Mouse (Mus musculus) embryonic facial prominence, embryonic 13.5 days (tissue): Measurements from ENCODE around the gene Prkcb. TPM values are rescaled to one million over a fixed set of nuclear protein-coding genes. Genes with fewer than 3 reads are reported as not detected.

ENCODE experiments used
- ATAC-seq: fragments of 200-750 bp; cut with Nextera tagmentation; 2 replicates; pipeline ENCODE4 v1.8.0; 2017; ENCODE audit warnings: low read depth; ENCODE audit not compliant: insufficient number of reproducible peaks, insufficient read depth, low FRiP score, low TSS enrichment
- H3K27ac ChIP-seq: fragments of 300-500 bp; sonication (generic); 2 replicates; pipeline ENCODE4 v1.5.1; 2015; ENCODE audit warnings: moderate library complexity, mild to moderate bottlenecking, inconsistent platforms
- H3K27me3 ChIP-seq: fragments of 300-500 bp; sonication (generic); 2 replicates; pipeline ENCODE4 v1.6.1; 2015; ENCODE audit warnings: mild to moderate bottlenecking, inconsistent platforms
- H3K36me3 ChIP-seq: fragments of 300-500 bp; sonication (generic); 2 replicates; pipeline ENCODE4 v1.6.1; 2015; ENCODE audit warnings: mild to moderate bottlenecking, inconsistent platforms
- H3K4me1 ChIP-seq: fragments of 300-500 bp; sonication (generic); 2 replicates; pipeline ENCODE4 v1.6.1; 2015; ENCODE audit warnings: inconsistent platforms
- H3K4me2 ChIP-seq: fragments of 300-500 bp; sonication (generic); 2 replicates; pipeline ENCODE4 v1.6.1; 2015; ENCODE audit warnings: moderate library complexity, mild to moderate bottlenecking, inconsistent platforms
- H3K4me3 ChIP-seq: fragments of 300-500 bp; sonication (generic); 2 replicates; pipeline ENCODE4 v1.5.1; 2015; ENCODE audit warnings: mild to moderate bottlenecking, inconsistent platforms
- H3K9ac ChIP-seq: fragments of 300-500 bp; sonication (generic); 2 replicates; pipeline ENCODE4 v1.6.1; 2015; ENCODE audit warnings: mild to moderate bottlenecking, inconsistent platforms
- H3K9me3 ChIP-seq: fragments of 300-500 bp; sonication (generic); 2 replicates; pipeline ENCODE4 v1.6.1; 2016; ENCODE audit warnings: inconsistent platforms
- WGBS: fragments of 180-500 bp; shearing (Covaris S2); methylation state at CpG from one replicate; pipeline ENCODE4 v1.1.7; 2015; ENCODE audit warnings: mixed read lengths; 5-methylcytosine and 5-hydroxymethylcytosine counted together
- polyA plus RNA-seq: library from polyadenylated mRNA; unstranded; fragments of >200 nt; fragmentation: Nextera tagmentation; extraction: Ambion mirVana; gene quantifications from 2 replicates; pipeline ENCODE4 v1.2.1, GENCODE M21; 2015

Gene Prkcb
- polyA plus RNA-seq, 1 experiment from 2014 or later, result 5.9 TPM

GRCm38 (mm10) chr7:122566011-122566410, 277.5 kb downstream of the Prkcb start:
- WGBS, result 72% methylated on average over 7 of the region's 7 CpGs
- ATAC-seq, result no peak

DNA sequence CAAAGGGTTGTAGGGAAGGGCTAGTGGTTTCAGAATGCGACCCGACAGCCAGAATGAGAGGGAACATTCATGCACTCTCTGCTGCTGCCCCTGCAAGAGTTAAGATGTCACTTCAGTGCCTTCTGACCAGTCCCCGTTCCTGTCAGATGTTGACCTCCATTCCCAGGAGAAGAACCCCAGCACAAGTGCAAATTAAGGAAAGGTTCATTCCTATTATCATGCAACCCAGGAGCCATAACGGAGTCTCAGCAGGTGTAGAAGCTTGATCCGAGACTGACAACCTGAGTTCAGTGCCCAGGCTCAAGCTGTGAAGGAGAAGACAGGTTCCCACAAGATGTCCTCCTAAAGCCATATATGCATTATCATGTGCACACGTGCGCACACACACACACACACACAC, 280.2 kb downstream of the Prkcb start:
- no peak overlapping the region for H3K27ac ChIP-seq
- H3K36me3 ChIP-seq, result no peaks in the 10 kb centered on the region
- no peaks in the 10 kb centered on the region for H3K27me3 ChIP-seq
- 74% methylated on average over 7 of the region's 7 CpGs for WGBS
- H3K4me3 ChIP-seq, result no peak overlapping the region
- no peaks in the 10 kb centered on the region for H3K4me1 ChIP-seq
- H3K9me3 ChIP-seq, result no peaks in the 10 kb centered on the region
- H3K4me2 ChIP-seq, result no peak overlapping the region
- no peak overlapping the region for H3K9ac ChIP-seq
- ATAC-seq, result no peak

More at GRCm38 (mm10) chr7:122566011-122566410, 277.5 kb downstream of the Prkcb start:
- no peaks in the 10 kb centered on the region for H3K9me3 ChIP-seq
- H3K27ac ChIP-seq, result no peak overlapping the region
- no peaks in the 10 kb centered on the region for H3K27me3 ChIP-seq
- no peaks in the 10 kb centered on the region for H3K36me3 ChIP-seq
- no peaks in the 10 kb centered on the region for H3K4me1 ChIP-seq
- no peak overlapping the region for H3K9ac ChIP-seq
- H3K4me2 ChIP-seq, result no peak overlapping the region
- H3K4me3 ChIP-seq, result no peak overlapping the region

- Histone ChIP-seq H3K4me2 (no peak overlapping the region), H3K4me3 (no peak overlapping the region), H3K4me1 (peaks cover 11% of the 10 kb centered on the region), H3K36me3 (no peaks in the 10 kb centered on the region), H3K9me3 (no peaks in the 10 kb centered on the region), H3K9ac (no peak overlapping the region), H3K27me3 (no peaks in the 10 kb centered on the region), H3K27ac (no peak overlapping the region)
- ATAC-seq, result no peak
- 57% methylated on average over 4 of the region's 4 CpGs for WGBS
Measured at GRCm38 (mm10) chr7:122570407-122570806, 281.9 kb downstream of the Prkcb start.

DNA sequence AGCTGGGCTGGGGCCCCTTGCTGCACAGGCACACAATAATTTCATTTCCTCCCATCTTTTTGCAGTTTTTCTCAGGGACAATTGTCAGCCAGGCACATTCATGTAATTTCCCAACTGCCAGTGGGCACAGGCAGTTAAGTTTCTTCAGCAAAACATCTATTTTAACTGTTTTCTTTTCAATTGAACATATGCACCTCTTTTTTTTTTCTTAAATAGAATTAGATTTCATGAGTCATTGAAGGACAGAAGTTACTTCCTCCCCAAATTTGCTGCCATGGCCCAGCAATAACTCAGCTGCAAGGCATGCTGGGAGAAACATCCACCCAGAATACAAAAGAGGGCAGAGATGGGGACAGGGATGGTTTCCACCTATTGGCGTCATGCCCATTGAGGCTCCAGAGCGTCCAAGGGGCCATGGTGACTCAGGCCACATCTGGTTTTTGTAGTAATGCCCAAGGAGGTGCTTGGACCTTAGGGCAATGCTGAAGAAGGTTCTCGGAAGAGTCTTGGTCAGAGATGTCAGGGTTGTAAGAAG, 284.6 kb downstream of the Prkcb start:
- Histone ChIP-seq H3K4me2 (no peak overlapping the region), H3K4me1 (peaks cover 16% of the 10 kb centered on the region), H3K27ac (no peak overlapping the region), H3K9ac (no peak overlapping the region), H3K36me3 (no peaks in the 10 kb centered on the region), H3K9me3 (no peaks in the 10 kb centered on the region), H3K4me3 (no peak overlapping the region), H3K27me3 (no peaks in the 10 kb centered on the region)
- no peak for ATAC-seq
- 79% methylated on average over 3 of the region's 3 CpGs for WGBS

DNA sequence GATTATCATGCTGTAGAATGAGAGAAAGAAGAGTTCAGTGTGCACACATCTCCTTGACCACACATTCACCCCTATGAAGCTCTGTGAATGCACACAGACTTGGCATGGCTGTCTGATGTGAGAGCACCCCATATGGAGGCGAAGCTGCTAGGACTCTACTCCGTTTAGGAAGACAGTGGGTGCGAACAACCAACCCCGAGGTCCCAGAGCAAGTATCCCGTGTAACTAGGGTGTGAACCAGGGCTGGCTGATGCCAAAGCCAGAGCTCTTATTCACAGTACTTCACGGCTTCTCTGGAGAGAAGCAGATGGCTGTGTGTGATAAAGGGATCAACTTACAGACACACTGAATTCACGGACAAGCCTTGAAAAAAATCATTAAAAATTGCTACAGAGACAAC, 285.9 kb downstream of the Prkcb start:
- Histone ChIP-seq H3K27ac (no peak overlapping the region), H3K9ac (no peak overlapping the region), H3K4me1 (peaks cover 16% of the 10 kb centered on the region), H3K36me3 (no peaks in the 10 kb centered on the region), H3K27me3 (no peaks in the 10 kb centered on the region), H3K4me2 (no peak overlapping the region), H3K9me3 (no peaks in the 10 kb centered on the region), H3K4me3 (no peak overlapping the region)
- no peak for ATAC-seq
- 68% methylated on average over 7 of the region's 7 CpGs for WGBS

DNA sequence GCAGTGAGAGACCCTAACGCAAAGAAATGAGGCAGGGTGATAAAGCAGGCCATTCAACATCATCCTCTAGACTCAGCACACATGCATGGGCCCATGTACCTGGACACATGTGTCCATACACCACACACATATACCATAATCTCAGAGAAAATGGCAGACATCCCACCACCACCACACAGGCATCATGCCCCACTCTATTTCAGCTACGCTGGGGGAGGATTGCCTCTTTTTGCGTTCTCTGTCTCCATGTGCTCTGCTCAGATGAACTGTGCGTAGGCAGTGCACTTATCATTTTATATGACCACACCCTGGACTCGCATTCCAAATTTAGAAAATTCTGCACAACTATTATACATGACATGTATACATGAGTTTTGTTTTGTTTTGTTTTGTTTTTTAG, 286.5 kb downstream of the Prkcb start:
- WGBS, result 68% methylated on average over 5 of the region's 5 CpGs
- no peak overlapping the region for H3K27ac ChIP-seq

GRCm38 (mm10) chr7:122575506-122575905, 287.0 kb downstream of the Prkcb start:
- Histone ChIP-seq H3K4me1 (peaks cover 16% of the 10 kb centered on the region), H3K4me2 (no peak overlapping the region), H3K9ac (no peak overlapping the region), H3K36me3 (no peaks in the 10 kb centered on the region), H3K27me3 (no peaks in the 10 kb centered on the region), H3K4me3 (no peak overlapping the region), H3K27ac (no peak overlapping the region), H3K9me3 (no peaks in the 10 kb centered on the region)
- no peak for ATAC-seq
- 21% methylated on average over 8 of the region's 8 CpGs for WGBS

More for the DNA sequence above, 286.5 kb downstream of the Prkcb start:
- Histone ChIP-seq H3K4me3 (no peak overlapping the region), H3K27me3 (no peaks in the 10 kb centered on the region), H3K9me3 (no peaks in the 10 kb centered on the region), H3K4me1 (peaks cover 16% of the 10 kb centered on the region), H3K36me3 (no peaks in the 10 kb centered on the region), H3K4me2 (no peak overlapping the region), H3K9ac (no peak overlapping the region)
- no peak for ATAC-seq

DNA sequence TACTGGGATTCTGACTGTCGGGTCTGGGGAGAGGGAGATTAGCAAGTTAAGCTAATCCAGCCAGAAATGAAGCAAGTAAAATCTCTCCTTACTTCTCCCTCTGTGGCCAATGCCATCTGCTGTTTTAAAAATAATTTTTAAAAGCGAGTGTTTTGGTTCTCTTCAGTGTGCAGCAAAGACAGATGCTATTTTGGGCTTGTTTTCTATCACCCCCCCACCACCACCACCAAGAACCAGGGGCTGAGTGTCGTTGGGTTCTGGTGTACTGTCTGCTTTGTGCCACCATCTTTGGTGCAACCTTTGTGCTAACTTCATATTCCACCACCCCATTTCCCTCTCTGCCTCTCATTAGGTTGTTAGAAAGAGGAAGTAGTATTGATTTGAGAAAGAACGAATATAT, 289.0 kb downstream of the Prkcb start:
- WGBS, result 77% methylated on average over 4 of the region's 4 CpGs
- no peaks in the 10 kb centered on the region for H3K36me3 ChIP-seq
- H3K4me2 ChIP-seq, result no peak overlapping the region
- no peaks in the 10 kb centered on the region for H3K9me3 ChIP-seq
- no peak overlapping the region for H3K27ac ChIP-seq
- H3K9ac ChIP-seq, result no peak overlapping the region
- H3K4me1 ChIP-seq, result peaks cover 16% of the 10 kb centered on the region
- no peak for ATAC-seq
- H3K4me3 ChIP-seq, result no peak overlapping the region
- H3K27me3 ChIP-seq, result no peaks in the 10 kb centered on the region

DNA sequence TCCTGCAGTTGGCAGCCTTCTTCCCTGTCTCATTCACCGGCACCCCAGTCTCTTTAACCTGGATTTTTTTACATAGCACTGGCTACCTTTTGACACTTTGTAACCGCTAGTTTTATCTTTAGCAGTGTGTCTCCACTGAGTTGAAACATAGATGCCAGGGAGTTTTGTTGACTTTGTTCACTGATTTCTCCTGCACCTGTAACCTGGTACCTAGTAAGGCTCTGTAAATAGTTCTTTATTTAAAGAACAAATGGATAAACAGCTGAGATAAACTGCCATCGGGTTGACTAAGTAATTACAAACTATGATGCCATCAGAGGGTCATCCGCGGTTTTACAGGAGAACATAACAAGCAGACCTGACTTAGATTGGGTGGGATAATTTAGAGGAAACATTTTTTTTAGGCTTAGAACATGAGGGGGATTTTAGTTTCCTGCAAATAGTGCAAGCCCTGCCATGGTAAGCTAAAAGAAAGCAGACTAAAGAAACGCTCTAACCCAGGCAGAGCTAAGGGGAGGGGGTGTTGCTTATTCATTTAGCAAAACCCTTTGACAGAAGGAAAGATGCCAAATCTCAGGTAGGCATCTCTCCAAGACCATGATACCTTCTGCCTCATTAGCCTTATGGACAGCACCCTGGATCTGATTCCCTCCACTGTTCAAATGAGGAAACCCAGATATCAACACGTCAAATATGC, 291.1 kb downstream of the Prkcb start:
- Histone ChIP-seq H3K4me3 (no peak overlapping the region), H3K9ac (no peak overlapping the region), H3K4me2 (no peak overlapping the region), H3K36me3 (no peaks in the 10 kb centered on the region), H3K27ac (no peak overlapping the region), H3K27me3 (no peaks in the 10 kb centered on the region), H3K9me3 (no peaks in the 10 kb centered on the region), H3K4me1 (peaks cover 12% of the 10 kb centered on the region)
- no peak for ATAC-seq
- 87% methylated on average over 7 of the region's 7 CpGs for WGBS

DNA sequence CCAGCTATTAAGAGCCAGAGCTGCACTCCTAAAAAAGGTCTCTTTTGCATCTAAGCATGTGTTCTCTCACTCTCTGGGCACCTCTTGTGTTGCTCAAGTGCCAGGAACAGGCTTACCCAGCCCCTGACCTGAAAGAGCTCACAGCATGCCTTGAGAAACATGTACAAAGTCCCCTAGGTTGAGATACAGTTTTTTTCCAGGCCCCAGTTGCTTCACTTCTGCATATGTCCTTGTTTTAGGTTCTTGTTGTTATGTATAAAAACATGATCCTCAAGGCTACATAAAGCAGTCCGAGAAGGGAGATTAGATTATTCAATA, 291.6 kb downstream of the Prkcb start:
- Histone ChIP-seq H3K9ac (no peak overlapping the region), H3K4me1 (peaks cover 7% of the 10 kb centered on the region), H3K36me3 (no peaks in the 10 kb centered on the region), H3K27ac (no peak overlapping the region), H3K27me3 (no peaks in the 10 kb centered on the region), H3K4me3 (no peak overlapping the region), H3K4me2 (no peak overlapping the region), H3K9me3 (no peaks in the 10 kb centered on the region)
- WGBS, result 83% methylated on average over 1 of the region's 1 CpGs
- ATAC-seq, result no peak

- Histone ChIP-seq H3K4me1 (no peaks in the 10 kb centered on the region), H3K9me3 (no peaks in the 10 kb centered on the region), H3K27me3 (no peaks in the 10 kb centered on the region), H3K4me2 (no peak overlapping the region), H3K27ac (no peak overlapping the region), H3K9ac (no peak overlapping the region), H3K36me3 (no peaks in the 10 kb centered on the region), H3K4me3 (no peak overlapping the region)
- no peak for ATAC-seq
- WGBS, result 73% methylated on average over 14 of the region's 14 CpGs
Measured at GRCm38 (mm10) chr7:122584421-122585151, 296.0 kb downstream of the Prkcb start.

DNA sequence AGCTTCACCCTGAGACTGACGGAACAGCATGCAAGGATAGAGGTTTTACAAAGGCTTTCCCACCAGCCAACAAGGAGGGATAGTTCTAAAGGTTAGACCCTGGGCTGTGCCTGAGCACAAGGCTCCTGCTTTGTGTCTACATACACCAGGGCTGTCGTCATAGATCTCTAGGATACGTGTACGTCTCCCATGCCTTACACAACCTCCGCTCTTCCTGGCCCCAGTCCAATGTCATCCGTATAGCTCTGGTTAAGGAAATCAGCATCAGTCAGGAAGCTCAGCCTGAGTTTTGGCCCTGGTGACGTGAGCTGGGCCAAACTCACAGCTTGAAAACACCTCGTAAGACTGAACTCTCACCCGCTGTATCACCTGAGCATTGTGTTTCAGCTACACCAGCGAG, 307.3 kb downstream of the Prkcb start:
- no peak overlapping the region for H3K4me3 ChIP-seq
- 62% methylated on average over 10 of the region's 10 CpGs for WGBS

More for the DNA sequence above, 307.3 kb downstream of the Prkcb start:
- Histone ChIP-seq H3K4me1 (peaks cover 19% of the 10 kb centered on the region), H3K9me3 (no peaks in the 10 kb centered on the region), H3K9ac (no peak overlapping the region), H3K36me3 (no peaks in the 10 kb centered on the region), H3K27me3 (no peaks in the 10 kb centered on the region), H3K4me2 (no peak overlapping the region), H3K27ac (no peak overlapping the region)
- no peak for ATAC-seq
